Mouse (Mus musculus): ENCODE data around the gene Tspan33. TPM values are rescaled to one million over a fixed set of nuclear protein-coding genes. Genes with fewer than 3 reads are reported as not detected.

The Tspan33 gene
- polyA plus RNA-seq, 2 experiments: 76.1 to 108 TPM

- Histone ChIP-seq H3K36me3 (replicated peaks; ENCODE audit: control insufficient read depth, insufficient read depth, low read depth) (no peaks in the 10 kb centered on the region), H3K27ac (no peak overlapping the region), H3K27me3 (ENCODE audit: control insufficient read depth, insufficient read depth, low read length) (no peaks in the 10 kb centered on the region), H3K9ac (replicated peaks) (no peak overlapping the region), H3K4me2 (ENCODE audit: low read depth) (no peak overlapping the region), H3K4me1 (replicated peaks; ENCODE audit: control insufficient read depth in 2 of 2, insufficient read depth in 2 of 2, low read length in 1 of 2) (no peaks in the 10 kb centered on the region), H3K9me3 (ENCODE audit: control insufficient read depth, low read length) (peaks cover 5% of the 10 kb centered on the region), H3K4me3 (ENCODE audit: insufficient read depth in 1 of 2, low read depth in 2 of 2, low read length in 2 of 2) (no peak overlapping the region)
- TF ChIP-seq EP300 (IDR thresholded peaks at IDR 0.05; ENCODE audit: low read depth): no peak
- TF ChIP-seq CTCF (IDR thresholded peaks at IDR 0.05; ENCODE audit: low read depth): no peak
- 71% methylated on average over 3 of the region's 3 CpGs for WGBS (ENCODE audit: insufficient replicate concordance)
- ATAC-seq (ENCODE audit: insufficient read depth) (no peak), DNase-seq (ENCODE audit: low read depth in 3 of 3, low spot score in 3 of 3) (no peak)
Observed at GRCm38 (mm10) chr6:29751466-29752152, 57.6 kb downstream of the Tspan33 start.

DNA sequence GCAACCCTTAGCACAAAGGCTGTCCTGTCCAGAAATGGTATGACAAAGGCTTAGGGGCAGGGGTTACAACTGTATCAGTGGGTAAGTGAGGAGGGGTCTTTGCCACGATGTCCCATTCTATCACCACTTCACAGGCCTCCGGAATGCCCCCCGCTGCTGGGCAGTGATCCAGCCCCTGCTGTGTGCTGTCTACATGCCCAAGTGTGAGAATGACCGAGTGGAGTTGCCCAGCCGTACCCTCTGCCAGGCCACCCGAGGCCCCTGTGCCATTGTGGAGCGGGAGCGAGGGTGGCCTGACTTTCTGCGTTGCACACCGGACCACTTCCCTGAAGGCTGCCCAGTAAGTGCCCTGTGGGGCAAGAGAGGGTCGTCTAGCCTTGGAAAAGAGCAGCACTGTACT is 59.3 kb downstream of the Tspan33 start:
- H3K27me3 ChIP-seq (ENCODE audit: control insufficient read depth, insufficient read depth, low read length): no peaks in the 10 kb centered on the region
- TF ChIP-seq EP300 (IDR thresholded peaks at IDR 0.05; ENCODE audit: low read depth) (no peak), CTCF (IDR thresholded peaks at IDR 0.05; ENCODE audit: low read depth) (no peak)
- 83% methylated on average over 11 of the region's 11 CpGs for WGBS (ENCODE audit: insufficient replicate concordance)
- H3K4me2 ChIP-seq (ENCODE audit: low read depth): no peak overlapping the region
- H3K4me1 ChIP-seq (replicated peaks; ENCODE audit: control insufficient read depth in 2 of 2, insufficient read depth in 2 of 2, low read length in 1 of 2): no peaks in the 10 kb centered on the region
- no peak overlapping the region for H3K4me3 ChIP-seq (ENCODE audit: insufficient read depth in 1 of 2, low read depth in 2 of 2, low read length in 2 of 2)
- no peak overlapping the region for H3K27ac ChIP-seq
- peaks cover 3% of the 10 kb centered on the region for H3K9me3 ChIP-seq (ENCODE audit: control insufficient read depth, low read length)
- H3K9ac ChIP-seq (replicated peaks): no peak overlapping the region
- no peaks in the 10 kb centered on the region for H3K36me3 ChIP-seq (replicated peaks; ENCODE audit: control insufficient read depth, insufficient read depth, low read depth)
- ATAC-seq (ENCODE audit: insufficient read depth): no peak
- no peak for DNase-seq (ENCODE audit: low read depth in 3 of 3, low spot score in 3 of 3)

DNA sequence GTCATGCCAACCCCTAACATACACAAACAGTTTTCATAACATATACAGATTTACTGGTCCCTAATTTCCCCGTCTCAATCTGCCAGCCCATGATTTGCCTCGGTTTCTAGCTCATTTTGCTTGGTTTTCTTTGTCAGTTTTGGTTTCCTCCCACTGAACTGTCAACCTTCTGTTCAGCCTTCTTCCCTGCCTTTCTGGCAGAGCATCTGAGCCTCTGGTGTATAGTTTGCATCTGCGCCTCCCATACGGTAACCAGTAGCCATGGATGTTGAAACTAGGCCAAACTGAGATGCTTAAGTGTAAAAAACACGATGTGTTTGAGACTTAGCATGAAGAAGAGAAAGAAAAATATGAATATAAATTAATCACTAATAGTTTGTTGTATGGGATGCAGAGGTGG is 62.0 kb downstream of the Tspan33 start:
- no peaks in the 10 kb centered on the region for H3K27me3 ChIP-seq (ENCODE audit: control insufficient read depth, insufficient read depth, low read length)
- DNase-seq (ENCODE audit: low read depth in 3 of 3, low spot score in 3 of 3): no peak
- ATAC-seq (ENCODE audit: insufficient read depth): no peak
- H3K4me3 ChIP-seq (ENCODE audit: insufficient read depth in 1 of 2, low read depth in 2 of 2, low read length in 2 of 2): no peak overlapping the region
- H3K36me3 ChIP-seq (replicated peaks; ENCODE audit: control insufficient read depth, insufficient read depth, low read depth): no peaks in the 10 kb centered on the region
- H3K4me1 ChIP-seq (replicated peaks; ENCODE audit: control insufficient read depth in 2 of 2, insufficient read depth in 2 of 2, low read length in 1 of 2): no peaks in the 10 kb centered on the region
- TF ChIP-seq CTCF (IDR thresholded peaks at IDR 0.05; ENCODE audit: low read depth): no peak
- no peak for TF ChIP-seq EP300 (IDR thresholded peaks at IDR 0.05; ENCODE audit: low read depth)
- 79% methylated on average over 5 of the region's 5 CpGs for WGBS (ENCODE audit: insufficient replicate concordance)
- no peak overlapping the region for H3K27ac ChIP-seq
- H3K9ac ChIP-seq (replicated peaks): no peak overlapping the region
- H3K9me3 ChIP-seq (ENCODE audit: control insufficient read depth, low read length): no peaks in the 10 kb centered on the region
- no peak overlapping the region for H3K4me2 ChIP-seq (ENCODE audit: low read depth)

DNA sequence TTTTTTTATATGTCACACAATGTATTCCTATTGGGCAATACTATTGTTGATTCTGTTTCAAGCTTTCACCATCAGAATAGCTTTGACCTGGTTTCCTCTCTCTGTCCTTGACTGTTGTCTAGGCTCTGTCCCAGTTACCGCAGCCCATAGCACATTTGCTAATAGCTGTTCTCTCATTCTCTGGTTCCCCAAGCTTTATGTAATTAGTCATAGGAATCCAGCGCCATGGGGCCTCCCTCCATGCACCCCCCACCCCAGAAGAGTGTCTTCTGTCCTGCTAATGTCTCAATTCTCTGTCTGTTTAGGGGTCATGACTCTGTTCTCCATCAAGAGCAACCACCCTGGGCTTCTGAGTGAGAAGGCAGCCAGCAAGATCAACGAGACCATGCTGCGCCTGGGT is 62.5 kb downstream of the Tspan33 start:
- TF ChIP-seq EP300 (IDR thresholded peaks at IDR 0.05; ENCODE audit: low read depth) (no peak), CTCF (IDR thresholded peaks at IDR 0.05; ENCODE audit: low read depth) (no peak)
- 78% methylated on average over 4 of the region's 4 CpGs for WGBS (ENCODE audit: insufficient replicate concordance)
- H3K27ac ChIP-seq: no peak overlapping the region
- ATAC-seq (ENCODE audit: insufficient read depth): no peak
- H3K4me3 ChIP-seq (ENCODE audit: insufficient read depth in 1 of 2, low read depth in 2 of 2, low read length in 2 of 2): no peak overlapping the region
- no peak overlapping the region for H3K9ac ChIP-seq (replicated peaks)
- H3K36me3 ChIP-seq (replicated peaks; ENCODE audit: control insufficient read depth, insufficient read depth, low read depth): no peaks in the 10 kb centered on the region
- H3K27me3 ChIP-seq (ENCODE audit: control insufficient read depth, insufficient read depth, low read length): no peaks in the 10 kb centered on the region
- H3K4me2 ChIP-seq (ENCODE audit: low read depth): no peak overlapping the region
- DNase-seq (ENCODE audit: low read depth in 3 of 3, low spot score in 3 of 3): no peak
- H3K9me3 ChIP-seq (ENCODE audit: control insufficient read depth, low read length): no peaks in the 10 kb centered on the region
- no peaks in the 10 kb centered on the region for H3K4me1 ChIP-seq (replicated peaks; ENCODE audit: control insufficient read depth in 2 of 2, insufficient read depth in 2 of 2, low read length in 1 of 2)

GRCm38 (mm10) chr6:29758417-29758816 is 64.4 kb downstream of the Tspan33 start:
- Histone ChIP-seq H3K27ac (no peak overlapping the region), H3K4me2 (ENCODE audit: low read depth) (no peak overlapping the region), H3K9ac (replicated peaks) (no peak overlapping the region), H3K4me1 (replicated peaks; ENCODE audit: control insufficient read depth in 2 of 2, insufficient read depth in 2 of 2, low read length in 1 of 2) (no peaks in the 10 kb centered on the region), H3K4me3 (ENCODE audit: insufficient read depth in 1 of 2, low read depth in 2 of 2, low read length in 2 of 2) (no peak overlapping the region), H3K9me3 (ENCODE audit: control insufficient read depth, low read length) (no peaks in the 10 kb centered on the region), H3K36me3 (replicated peaks; ENCODE audit: control insufficient read depth, insufficient read depth, low read depth) (no peaks in the 10 kb centered on the region), H3K27me3 (ENCODE audit: control insufficient read depth, insufficient read depth, low read length) (no peaks in the 10 kb centered on the region)
- peak; percentile 52 to 63 (median 62) for DNase-seq (ENCODE audit: low read depth in 3 of 3, low spot score in 3 of 3)
- ATAC-seq (ENCODE audit: insufficient read depth): no peak
- 30% methylated on average over 4 of the region's 4 CpGs for WGBS (ENCODE audit: insufficient replicate concordance)
- TF ChIP-seq EP300 (IDR thresholded peaks at IDR 0.05; ENCODE audit: low read depth): no peak
- peak; percentile 97 for TF ChIP-seq CTCF (IDR thresholded peaks at IDR 0.05; ENCODE audit: low read depth)

All from liver, embryonic 14.5 days (tissue).